ENCODE assay signal across 22 mouse cellular contexts in genomic region chr16:48446161-48446925, GRCm38 (mm10). TPM values are rescaled to one million over a fixed set of nuclear protein-coding genes. Genes with fewer than 3 reads are reported as not detected.
"Had no signal": no experiment of that assay in that cellular context is flagged by ENCODE, and none has a peak within 500 bp of the region (broad histone marks: within the 10 kb centered on the region; RNA-seq: fewer than 3 reads in every experiment).

No protein-coding gene starts in this region.

- H3K9ac ChIP-seq: limb, embryonic 15.5 days; liver, embryonic 12.5 days; lung, embryonic 15.5 days; neural tube, embryonic 12.5 days had no signal

- ATAC-seq: intestine, postnatal 0 days; liver, embryonic 12.5 days had no signal

- H3K27me3 ChIP-seq: limb, embryonic 15.5 days; liver, embryonic 12.5 days; lung, embryonic 15.5 days; megakaryocyte, embryonic 14.5 days; neural tube, embryonic 12.5 days had no signal

- H3K27ac ChIP-seq: left cerebral cortex, adult 2 months; limb, embryonic 15.5 days; liver, embryonic 12.5 days; lung, embryonic 15.5 days; macrophage; neural tube, embryonic 12.5 days had no signal

- H3K4me1 ChIP-seq: limb, embryonic 15.5 days; liver, embryonic 12.5 days; lung, embryonic 15.5 days; megakaryocyte, embryonic 14.5 days; neural tube, embryonic 12.5 days had no signal

- H3K4me2 ChIP-seq: limb, embryonic 15.5 days; liver, embryonic 12.5 days; lung, embryonic 15.5 days; neural tube, embryonic 12.5 days had no signal

- DNase-seq: kidney, adult 8-10 months; kidney, postnatal 25 days; lung, postnatal 14 days; right cerebral cortex, adult 18-20 months; right cerebral cortex, postnatal 25 days; thymus, postnatal 4 days had no signal

- H3K36me3 ChIP-seq: limb, embryonic 15.5 days; liver, embryonic 12.5 days; lung, embryonic 15.5 days; neural tube, embryonic 12.5 days had no signal

- H3K4me3 ChIP-seq: left cerebral cortex, adult 2 months; limb, embryonic 15.5 days; liver, embryonic 12.5 days; lung, embryonic 15.5 days; megakaryocyte, embryonic 14.5 days; myocyte; neural tube, embryonic 12.5 days had no signal

- H3K9me3 ChIP-seq: limb, embryonic 15.5 days; liver, embryonic 12.5 days; lung, embryonic 15.5 days; neural tube, embryonic 12.5 days had no signal

RNA-seq across cellular contexts. Expression of gene Morc1, which starts 15.3 kb away (rescaled TPM):
- total RNA-seq: left cerebral cortex, adult 2 months had no signal
- polyA plus RNA-seq: limb, embryonic 11.5 days; liver, embryonic 12.5 days; liver, embryonic 16.5 days; macrophage; myocyte; small intestine, adult 2 months had no signal

RNA-seq across cellular contexts. Expression of gene Gm5485, which starts 34.1 kb away (rescaled TPM):
- total RNA-seq: layer of hippocampus, postnatal 25 days; left cerebral cortex, adult 2 months; left cerebral cortex, postnatal 25 days had no signal
- polyA plus RNA-seq: kidney, embryonic 16.5 days; limb, embryonic 11.5 days; limb, embryonic 15.5 days; liver, embryonic 12.5 days; liver, embryonic 16.5 days; lung, embryonic 15.5 days; macrophage; myocyte; neural tube, embryonic 12.5 days; thymus, postnatal 0 days had no signal
